Mouse (Mus musculus) kidney, adult 18-20 months (tissue): ENCODE results near the gene Tchh.
"Not testable (repeated sequence)": the region's sequence is repeated elsewhere in the genome, so short reads cannot be mapped to it uniquely, and the experiment has no call there.

Experiments used
- DNase-seq: peaks from one replicate; pipeline ENCODE4 v3.0.0; 2021

Tchh gene

GRCm38 (mm10) chr3:93442030-93442429 lies at the start of gene Tchh:
Gene Tchh (plus strand): TSS chr3:93442330.
- DNase-seq, result no peak

- no peak for DNase-seq
Measured at GRCm38 (mm10) chr3:93393366-93393765, 48.8 kb upstream of the Tchh start, which contains the start of gene Rptn. Gene Rptn (plus strand): TSS chr3:93393699.

GRCm38 (mm10) chr3:93403936-93404335 lies 38.2 kb upstream of the Tchh start:
- no peak for DNase-seq

GRCm38 (mm10) chr3:93406992-93407391 lies 35.1 kb upstream of the Tchh start:
- peak; percentile 42 for DNase-seq

- no peak for DNase-seq
Measured at GRCm38 (mm10) chr3:93411905-93412304, 30.2 kb upstream of the Tchh start.

GRCm38 (mm10) chr3:93431673-93432072 lies 10.5 kb upstream of the Tchh start:
- no peak for DNase-seq

- DNase-seq, result peak; percentile 51
Measured at GRCm38 (mm10) chr3:93443501-93444101, 1.5 kb downstream of the Tchh start.

- peak; percentile 76 for DNase-seq
Measured at GRCm38 (mm10) chr3:93444343-93445164, 2.4 kb downstream of the Tchh start.

- DNase-seq, result peak; percentile 57
Measured at GRCm38 (mm10) chr3:93445165-93445705, 3.1 kb downstream of the Tchh start.

GRCm38 (mm10) chr3:93446128-93446755 lies 4.1 kb downstream of the Tchh start:
- DNase-seq, result peak; percentile 51

- DNase-seq, result not testable (repeated sequence)
Measured at GRCm38 (mm10) chr3:93446756-93447137, 4.6 kb downstream of the Tchh start.

GRCm38 (mm10) chr3:93447138-93447841 lies 5.2 kb downstream of the Tchh start:
- peak; percentile 76 for DNase-seq

- no peak for DNase-seq
Measured at GRCm38 (mm10) chr3:93466556-93466955, 24.4 kb downstream of the Tchh start.

GRCm38 (mm10) chr3:93467130-93467529 lies 25.0 kb downstream of the Tchh start:
- no peak for DNase-seq

- DNase-seq, result peak; percentile 18
Measured at GRCm38 (mm10) chr3:93468561-93468960, 26.4 kb downstream of the Tchh start, which contains the start of gene Tchhl1. Gene Tchhl1 (plus strand): TSS chr3:93468754.

GRCm38 (mm10) chr3:93469629-93470028 lies 27.5 kb downstream of the Tchh start:
- DNase-seq, result no peak

- DNase-seq, result no peak
Measured at GRCm38 (mm10) chr3:93480053-93480452, 37.9 kb downstream of the Tchh start.

GRCm38 (mm10) chr3:93481982-93482616 lies 40.0 kb downstream of the Tchh start:
- no peak for DNase-seq

- no peak for DNase-seq
Measured at GRCm38 (mm10) chr3:93485611-93486010, 43.5 kb downstream of the Tchh start.

- DNase-seq, result no peak
Measured at GRCm38 (mm10) chr3:93488541-93488940, 46.4 kb downstream of the Tchh start.

GRCm38 (mm10) chr3:93492176-93492575 lies 50.0 kb downstream of the Tchh start:
- no peak for DNase-seq

GRCm38 (mm10) chr3:93493992-93494391 lies 51.9 kb downstream of the Tchh start:
- DNase-seq, result peak; percentile 47
